Mouse (Mus musculus) urinary bladder, adult 2 months (tissue): Measurements from ENCODE around the gene Socs5. TPM values are rescaled to one million over a fixed set of nuclear protein-coding genes. Genes with fewer than 3 reads are reported as not detected.
A peak's percentile ranks its signal among the peaks of the same experiment; 100 is the strongest.

Experiments
- DNase-seq: peaks from one replicate; pipeline ENCODE4 v3.0.0; 2022; ENCODE audit warnings: low spot score
- polyA plus RNA-seq: library from polyadenylated mRNA; depleted of rRNA; stranded (reverse); fragments of >200 nt; gene quantifications from 2 replicates; pipeline ENCODE4 v1.2.3, GENCODE M21; 2012

Gene Socs5
- polyA plus RNA-seq, 1 experiment = 20.3 TPM

- no peak for DNase-seq
Measured at GRCm38 (mm10) chr17:87108507-87109292, 1.2 kb downstream of the Socs5 start.

- DNase-seq = no peak
Measured at GRCm38 (mm10) chr17:87109504-87109903, 2.0 kb downstream of the Socs5 start.

GRCm38 (mm10) chr17:87112852-87113592 is 5.5 kb downstream of the Socs5 start:
- DNase-seq = no peak

GRCm38 (mm10) chr17:87115615-87116014 is 8.1 kb downstream of the Socs5 start:
- no peak for DNase-seq

- no peak for DNase-seq
Measured at GRCm38 (mm10) chr17:87118966-87119526, 11.6 kb downstream of the Socs5 start.

- DNase-seq = no peak
Measured at GRCm38 (mm10) chr17:87125344-87125743, 17.9 kb downstream of the Socs5 start.

- DNase-seq = no peak
Measured at GRCm38 (mm10) chr17:87132258-87132657, 24.8 kb downstream of the Socs5 start.

GRCm38 (mm10) chr17:87133823-87134222 is 26.3 kb downstream of the Socs5 start:
- no peak for DNase-seq

GRCm38 (mm10) chr17:87134631-87135030 is 27.2 kb downstream of the Socs5 start:
- DNase-seq = no peak

GRCm38 (mm10) chr17:87135741-87136140 is 28.3 kb downstream of the Socs5 start:
- no peak for DNase-seq

- DNase-seq = no peak
Measured at GRCm38 (mm10) chr17:87141188-87141935, 33.9 kb downstream of the Socs5 start.

- DNase-seq = peak; percentile 28
Measured at GRCm38 (mm10) chr17:87142271-87142670, 34.8 kb downstream of the Socs5 start.

- DNase-seq = no peak
Measured at GRCm38 (mm10) chr17:87143186-87143585, 35.7 kb downstream of the Socs5 start.

- DNase-seq = no peak
Measured at GRCm38 (mm10) chr17:87146415-87147021, 39.0 kb downstream of the Socs5 start.

- DNase-seq = no peak
Measured at GRCm38 (mm10) chr17:87149762-87150161, 42.3 kb downstream of the Socs5 start.

GRCm38 (mm10) chr17:87152984-87153383 is 45.5 kb downstream of the Socs5 start:
- DNase-seq = no peak

GRCm38 (mm10) chr17:87155664-87156063 is 48.2 kb downstream of the Socs5 start:
- DNase-seq = no peak

GRCm38 (mm10) chr17:87157739-87158138 is 50.3 kb downstream of the Socs5 start:
- DNase-seq = no peak

- DNase-seq = no peak
Measured at GRCm38 (mm10) chr17:87158597-87158996, 51.1 kb downstream of the Socs5 start.

- no peak for DNase-seq
Measured at GRCm38 (mm10) chr17:87160270-87160669, 52.8 kb downstream of the Socs5 start.

- no peak for DNase-seq
Measured at GRCm38 (mm10) chr17:87164312-87164922, 56.9 kb downstream of the Socs5 start.
